Mouse (Mus musculus) liver, adult 2 months (tissue): Measurements from ENCODE around the gene Armc12.

ENCODE experiments used
- CTCF ChIP-seq: fragments of 200-500 bp; IDR thresholded peaks from 2 replicates; pipeline ENCODE4 v1.5.1; 2011; ENCODE audit warnings: low read depth, low read length, control low read depth
- POLR2A ChIP-seq: fragments of 200-500 bp; IDR thresholded peaks from 2 replicates; pipeline ENCODE4 v1.6.1; 2011; ENCODE audit warnings: low read length, control low read depth; ENCODE audit not compliant: insufficient read depth; ENCODE audit errors: extremely low read depth

GRCm38 (mm10) chr17:28485446-28485948 is 45.1 kb upstream of the Armc12 start:
- TF ChIP-seq POLR2A, result no peak
- peak; percentile 16; the same call in 1 of the 2 replicates for TF ChIP-seq CTCF
